Mouse (Mus musculus) layer of hippocampus, adult 9-10 months (tissue): ENCODE data around the gene Lrmp.
"Not testable (repeated sequence)": the region's sequence is repeated elsewhere in the genome, so short reads cannot be mapped to it uniquely, and the experiment has no call there.

Experiments used
- DNase-seq: peaks from one replicate; pipeline ENCODE4 v3.0.0; 2022; ENCODE audit warnings: low spot score

The Lrmp gene

DNA sequence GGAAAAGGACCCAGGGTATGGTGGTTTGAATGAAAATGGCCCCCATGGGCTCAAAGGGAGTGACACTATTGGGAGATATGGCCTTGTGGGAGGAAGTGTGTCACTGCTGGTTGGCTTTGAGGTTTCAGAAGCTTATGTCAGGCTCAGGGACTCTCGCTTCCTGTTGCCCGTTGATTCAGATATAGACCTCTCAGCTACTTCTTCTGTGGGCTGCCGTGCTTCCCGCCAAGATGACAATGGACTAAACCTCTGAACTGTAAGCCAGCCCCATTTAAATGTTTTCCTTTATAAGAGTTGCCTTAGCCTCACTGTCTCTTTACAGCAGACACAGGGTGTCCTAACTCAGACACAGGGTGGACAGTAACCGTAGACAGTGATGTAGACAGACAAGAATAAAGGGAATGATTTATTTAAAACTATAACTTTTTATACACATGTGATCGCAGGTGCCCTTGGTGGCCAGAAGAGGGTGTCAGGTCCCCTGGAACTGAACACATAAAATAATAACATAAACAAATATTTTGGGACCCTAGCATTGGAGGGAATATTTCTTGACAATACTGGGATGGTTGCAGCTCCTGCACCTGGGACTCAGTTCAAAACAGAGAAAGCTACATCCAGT is at the start of gene Lrmp:
Lrmp (plus strand) TSS at position 178 of the 622 bp plus-strand sequence.
- DNase-seq: no peak

DNA sequence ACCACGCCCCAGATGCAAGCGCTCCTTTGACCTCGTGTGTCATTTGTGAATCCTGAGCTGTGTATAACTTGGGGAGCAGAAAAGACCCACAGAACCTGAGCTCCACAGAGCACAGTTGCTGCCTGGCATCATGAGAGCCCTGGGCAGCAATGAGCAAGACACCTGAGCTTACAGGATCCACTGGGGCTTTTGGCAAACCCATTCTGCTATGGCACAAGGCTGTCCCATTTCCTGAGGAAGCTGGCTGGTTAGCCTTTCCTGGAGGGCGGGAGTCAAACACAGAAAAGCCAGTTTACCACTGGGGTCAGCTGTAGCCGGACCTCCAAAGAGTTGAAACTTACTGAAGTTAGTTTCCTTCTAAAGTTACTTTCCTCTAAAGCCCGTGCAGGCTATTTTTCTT is 49.0 kb upstream of the Lrmp start:
- DNase-seq: no peak

GRCm38 (mm10) chr6:145067679-145068078 is 47.8 kb upstream of the Lrmp start:
- DNase-seq: no peak

DNA sequence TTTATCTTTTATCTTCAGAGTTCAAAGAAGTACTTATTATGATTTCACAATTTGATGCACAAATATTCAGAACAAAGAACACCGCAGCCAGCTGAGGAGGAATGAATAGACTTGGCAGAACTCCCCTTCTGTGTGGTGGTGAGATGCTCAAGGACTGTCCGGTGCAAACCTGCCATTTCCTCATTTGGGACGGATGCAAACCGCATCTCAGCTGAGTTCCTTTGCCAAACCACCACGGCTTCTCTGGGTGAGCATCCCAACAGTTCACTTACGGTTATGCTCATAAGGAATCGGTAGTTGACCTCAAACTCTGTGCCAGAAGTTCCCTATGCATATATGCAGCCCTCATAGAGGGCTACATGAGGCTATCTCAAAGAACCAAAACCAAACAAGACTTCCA is 46.1 kb upstream of the Lrmp start:
- DNase-seq: no peak

DNA sequence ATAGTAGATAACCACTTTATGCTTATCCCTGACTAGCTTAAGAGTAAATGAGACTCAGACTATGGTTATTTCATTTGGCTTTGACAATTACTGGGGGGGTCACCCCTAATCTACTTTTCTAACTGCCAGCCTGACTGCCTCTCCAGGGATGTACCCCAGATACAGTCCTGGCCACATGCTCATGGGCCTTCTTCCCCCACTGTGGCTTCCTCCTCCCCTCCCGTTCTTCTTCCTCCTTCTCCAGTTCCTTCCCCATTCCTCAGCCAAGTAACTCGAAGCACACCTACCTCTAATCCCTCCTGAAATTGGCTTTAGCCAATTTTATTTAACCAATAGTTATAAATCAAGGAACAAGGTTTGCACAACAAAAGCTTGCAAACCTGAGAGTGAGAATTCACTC is 45.5 kb upstream of the Lrmp start:
- no peak for DNase-seq

DNA sequence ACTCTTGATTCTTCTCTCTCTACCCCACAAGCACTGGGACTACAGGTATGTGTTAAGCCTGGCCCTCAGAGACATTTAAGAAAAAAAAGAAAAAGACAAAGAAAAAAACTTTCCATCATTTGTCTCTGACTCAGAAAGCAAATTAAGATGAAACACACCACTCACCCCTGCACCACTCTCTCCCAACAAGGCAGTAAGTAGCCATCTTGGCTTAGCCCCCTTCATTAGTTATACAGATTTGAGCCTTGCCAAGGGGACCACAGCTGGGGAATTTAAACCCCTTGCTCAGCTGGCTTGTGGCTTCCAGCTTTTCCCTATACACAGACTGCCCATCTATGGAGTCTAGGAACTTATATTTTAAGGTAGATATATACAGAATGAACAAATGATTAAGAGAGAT is 41.0 kb upstream of the Lrmp start:
- DNase-seq: no peak

DNA sequence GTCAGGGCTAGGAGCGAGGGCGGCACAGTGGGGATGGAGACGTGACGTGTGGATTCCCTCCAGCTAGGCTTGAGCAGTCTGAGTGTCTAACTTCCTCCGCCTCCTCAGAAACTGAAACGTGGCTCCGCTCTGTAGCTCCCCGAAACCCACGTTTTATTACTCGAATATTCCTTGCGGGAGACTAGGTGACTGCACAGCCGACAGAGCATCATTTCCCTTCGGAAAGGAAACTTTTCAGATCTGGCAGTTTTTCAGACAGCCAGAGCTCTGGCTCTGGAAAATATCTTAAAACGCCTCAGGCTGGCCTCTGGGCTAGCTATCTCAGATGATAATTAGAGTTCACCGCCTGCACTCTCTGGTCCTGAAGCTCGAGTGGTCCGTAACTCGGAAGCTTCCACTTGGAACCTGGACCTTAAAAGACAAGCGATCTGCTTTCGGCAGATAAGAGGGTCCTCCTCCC is 40.3 kb upstream of the Lrmp start:
- no peak for DNase-seq

GRCm38 (mm10) chr6:145075548-145076224 is 39.8 kb upstream of the Lrmp start, which contains the start of gene Bcat1:
Gene Bcat1 (minus strand): TSS chr6:145076184.
- no peak for DNase-seq

DNA sequence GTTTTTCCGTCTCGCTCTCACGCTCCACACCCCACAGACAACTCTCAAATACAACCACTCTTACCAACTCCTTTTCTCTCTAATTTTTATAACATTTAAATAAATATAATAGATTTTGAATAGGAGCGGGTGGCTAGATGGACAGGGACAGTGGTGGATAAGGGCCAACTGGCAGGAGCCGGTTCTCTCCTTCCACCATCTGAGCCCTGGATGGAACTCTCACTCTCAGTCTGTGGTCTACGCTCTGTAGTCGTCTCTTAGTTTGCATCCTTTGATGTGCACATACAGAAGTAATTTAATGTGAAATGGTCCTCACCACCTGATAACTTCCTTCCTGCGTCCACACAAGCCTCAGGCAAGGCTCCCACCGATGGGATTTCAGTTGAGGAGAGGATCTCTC is 39.2 kb upstream of the Lrmp start:
- DNase-seq: no peak

GRCm38 (mm10) chr6:145079087-145079759 is 36.2 kb upstream of the Lrmp start:
- DNase-seq: no peak

DNA sequence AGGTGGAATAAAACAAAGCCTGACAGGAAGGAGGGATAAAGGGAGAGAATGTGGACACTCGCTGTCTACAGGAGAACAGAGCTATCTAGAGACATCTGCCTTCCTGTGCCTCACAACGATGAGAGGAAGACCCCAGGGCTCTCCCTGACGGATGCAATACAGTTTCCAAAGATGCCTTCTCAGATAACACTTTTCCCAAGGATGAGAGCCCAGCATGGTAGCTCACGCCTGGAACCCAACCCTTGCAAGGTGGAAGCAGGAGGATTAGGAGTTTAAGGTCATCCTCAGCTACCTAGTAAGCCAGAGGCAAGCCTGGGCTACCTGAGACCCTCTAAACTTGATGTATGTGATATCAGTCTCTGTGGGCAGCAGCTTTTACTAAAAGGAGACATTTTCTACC is 33.7 kb upstream of the Lrmp start:
- no peak for DNase-seq

DNA sequence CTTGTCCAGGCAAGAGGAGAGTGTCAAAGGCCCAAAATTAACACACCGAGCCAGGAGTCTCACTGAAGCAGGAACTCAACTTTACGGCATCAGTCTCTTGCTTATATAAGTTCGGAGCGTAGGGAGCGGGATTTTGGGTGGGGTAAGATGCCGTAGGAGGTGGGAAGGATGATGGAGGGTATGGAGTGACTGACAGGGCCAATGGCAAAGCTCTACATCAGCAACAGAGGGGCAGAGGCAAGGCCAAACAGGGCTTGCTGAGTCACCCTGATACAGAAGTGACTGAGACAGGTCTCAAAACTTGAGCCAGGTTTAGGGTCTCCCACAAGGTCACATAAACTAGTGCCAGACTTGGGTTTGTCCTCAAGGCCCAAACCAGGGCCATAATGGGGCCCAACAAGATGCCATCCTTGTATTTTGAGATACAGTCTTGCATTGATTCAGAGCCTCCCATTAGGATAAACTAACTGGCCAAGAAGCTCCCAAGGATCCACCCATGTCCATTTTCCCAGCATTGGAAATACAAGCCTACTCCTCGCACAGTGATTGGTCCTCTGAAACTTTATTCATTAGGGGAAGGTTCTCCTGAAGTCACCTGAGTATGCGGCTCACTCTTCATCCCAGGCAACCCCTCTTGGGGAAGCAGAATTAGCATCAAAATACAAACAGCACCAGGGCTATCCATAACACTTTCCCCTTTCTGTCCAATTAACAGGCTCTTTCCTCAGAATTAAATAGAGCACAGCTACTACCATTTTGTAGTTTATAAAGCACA is 30.9 kb upstream of the Lrmp start:
- DNase-seq: no peak

- DNase-seq: no peak
Observed at GRCm38 (mm10) chr6:145088451-145089113, 26.9 kb upstream of the Lrmp start.

DNA sequence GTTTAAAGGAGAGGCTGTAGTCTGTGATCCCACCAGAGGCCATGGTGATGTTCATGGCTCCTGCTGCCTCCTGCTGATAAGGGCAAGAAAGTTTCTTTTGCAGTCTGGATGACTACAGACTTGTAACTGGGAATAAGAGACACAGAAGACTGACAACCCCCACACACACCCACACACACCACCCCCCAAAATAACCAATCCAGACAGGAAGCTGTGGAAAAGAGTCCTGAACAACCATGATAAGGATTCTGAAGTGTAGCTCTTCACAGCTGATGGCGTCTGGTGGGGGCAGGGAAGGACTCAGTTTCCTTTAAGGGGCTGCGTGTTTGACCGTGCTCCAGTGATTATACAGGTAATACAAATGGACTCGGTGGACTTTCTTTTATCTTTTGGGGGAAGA is 26.1 kb upstream of the Lrmp start:
- no peak for DNase-seq

DNA sequence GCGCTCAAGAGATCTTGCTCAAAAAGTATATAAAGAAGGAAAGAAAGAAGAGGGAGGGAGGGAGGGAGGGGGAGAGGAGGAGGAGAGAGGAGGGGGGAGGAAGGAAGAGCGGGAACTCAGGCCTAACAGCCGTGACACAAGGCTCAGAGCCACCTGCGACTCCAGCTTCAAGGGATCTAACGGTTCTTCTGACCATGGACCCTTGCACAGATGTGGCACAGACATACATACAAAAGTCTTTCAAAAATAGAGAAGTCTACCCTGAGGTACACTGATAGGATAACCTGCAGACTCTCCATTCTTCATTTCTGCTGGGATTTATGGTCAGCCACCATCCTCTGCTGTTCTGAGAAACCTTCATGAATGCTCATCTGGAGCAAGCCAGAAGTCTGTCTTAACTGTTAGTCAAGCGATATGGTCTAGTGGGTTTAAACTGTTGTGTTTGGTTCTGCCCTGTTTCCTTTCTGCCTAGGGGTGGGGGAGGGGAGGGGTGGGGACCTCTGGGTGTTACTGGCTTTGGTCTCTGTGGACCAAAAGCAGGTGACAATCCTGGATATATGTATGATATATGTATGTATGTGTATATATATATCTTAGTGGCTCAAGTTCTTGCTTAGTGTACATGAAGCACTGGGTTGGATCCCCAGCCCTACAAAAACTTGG is 25.1 kb upstream of the Lrmp start:
- DNase-seq: no peak

- DNase-seq: no peak
Observed at GRCm38 (mm10) chr6:145090928-145091327, 24.5 kb upstream of the Lrmp start.

DNA sequence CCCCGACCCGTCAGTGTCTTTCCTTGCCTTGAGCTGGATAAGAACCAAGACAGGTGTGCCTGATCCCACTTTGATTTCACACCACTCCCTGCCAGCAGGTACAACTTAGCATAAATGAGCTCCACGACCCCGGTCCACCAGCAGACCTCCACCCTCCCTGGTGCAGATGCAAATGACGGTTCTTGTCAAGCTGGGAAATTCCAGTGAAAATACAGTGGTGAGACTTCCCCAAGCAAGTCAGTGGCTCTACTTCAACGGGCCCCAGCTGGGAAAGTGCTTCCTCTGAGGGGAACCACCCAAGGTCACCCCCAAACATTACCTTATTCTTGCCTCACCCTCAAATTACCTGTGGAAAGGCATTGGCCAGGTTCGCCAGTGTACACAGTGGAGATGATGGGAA is 23.5 kb upstream of the Lrmp start:
- no peak for DNase-seq

- not testable (repeated sequence) for DNase-seq
Observed at GRCm38 (mm10) chr6:145093038-145093622, 22.3 kb upstream of the Lrmp start.

GRCm38 (mm10) chr6:145094431-145094830 is 21.0 kb upstream of the Lrmp start:
- DNase-seq: no peak

DNA sequence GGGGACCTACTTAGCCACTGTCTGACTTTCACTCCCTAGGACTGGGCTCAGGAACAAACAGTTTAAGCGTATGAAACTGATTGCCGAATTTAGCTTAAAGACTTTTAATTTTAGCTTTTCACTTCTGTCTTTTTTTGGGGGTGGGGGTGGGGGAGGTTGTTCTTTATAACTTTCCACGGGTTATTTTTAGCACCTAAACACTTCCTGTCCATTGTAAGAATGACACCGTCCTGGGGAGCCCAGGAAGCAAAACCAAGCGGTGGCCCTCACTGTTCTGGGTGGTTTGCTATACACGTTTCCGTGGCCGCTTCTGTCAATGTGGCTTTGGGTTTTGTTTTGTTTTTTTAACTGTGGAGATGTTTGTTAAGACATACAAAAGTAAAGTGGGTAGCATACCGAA is 14.5 kb upstream of the Lrmp start:
- DNase-seq: no peak
